12 mouse cellular contexts compared by ENCODE assay signal in genomic region chr5:32153418-32153740, GRCm38 (mm10). TPM values are rescaled to one million over a fixed set of nuclear protein-coding genes. Genes with fewer than 3 reads are reported as not detected.
A peak's percentile ranks its signal among the peaks of the same experiment; 100 is the strongest.
DNase-seq lines count a peak whose midpoint lies in the region; ATAC-seq lines count a peak whose summit lies in the region.
"Had no signal": no experiment of that assay in that cellular context is flagged by ENCODE, and none has a peak within 500 bp of the region (broad histone marks: within the 10 kb centered on the region; RNA-seq: fewer than 3 reads in every experiment).

No protein-coding gene starts in this region.

- 0 out of 2 replicates have a peak overlapping the region, but pooled peaks have one; percentile 32 for H3K9ac ChIP-seq in hindbrain, embryonic 12.5 days
- 0 out of 2 replicates have a peak overlapping the region, but pooled peaks have one; percentile 20 for H3K9ac ChIP-seq in midbrain, embryonic 12.5 days (replicated peaks)
- no peak overlapping the region for H3K9ac ChIP-seq in heart, embryonic 11.5 days (ENCODE audit: low read depth, low read length)
- H3K9ac ChIP-seq: limb, embryonic 15.5 days; lung, embryonic 15.5 days had no signal

- H3K4me1 ChIP-seq in embryonic facial prominence, embryonic 10.5 days, result peaks cover 38% of the 10 kb centered on the region
- H3K4me1 ChIP-seq in hindbrain, embryonic 12.5 days, result peaks cover 21% of the 10 kb centered on the region
- H3K4me1 ChIP-seq in midbrain, embryonic 12.5 days, result peaks cover 14% of the 10 kb centered on the region
- H3K4me1 ChIP-seq in heart, embryonic 11.5 days (ENCODE audit: control insufficient read depth, insufficient read depth, low read length), result peaks cover 8% of the 10 kb centered on the region; the same call in 1 of the 2 replicates
- H3K4me1 ChIP-seq: lung, embryonic 15.5 days had no signal

- 0 out of 2 replicates have a peak, but pooled peaks cover 6% of the 10 kb centered on the region for H3K36me3 ChIP-seq in embryonic facial prominence, embryonic 10.5 days (replicated peaks)
- H3K36me3 ChIP-seq in hindbrain, embryonic 12.5 days, result no peaks in the 10 kb centered on the region
- H3K36me3 ChIP-seq in midbrain, embryonic 12.5 days, result no peaks in the 10 kb centered on the region
- peaks cover 12% of the 10 kb centered on the region for H3K36me3 ChIP-seq in heart, embryonic 11.5 days (ENCODE audit: control insufficient read depth, insufficient read depth, low read length)

- peaks cover 61% of the 10 kb centered on the region for H3K27me3 ChIP-seq in embryonic facial prominence, embryonic 10.5 days (replicated peaks; ENCODE audit: low read depth, poor library complexity, severe bottlenecking)
- peaks cover 13% of the 10 kb centered on the region; the same call in 1 of the 2 replicates for H3K27me3 ChIP-seq in hindbrain, embryonic 12.5 days
- H3K27me3 ChIP-seq in midbrain, embryonic 12.5 days, result peaks cover 40% of the 10 kb centered on the region
- H3K27me3 ChIP-seq in heart, embryonic 11.5 days (ENCODE audit: control insufficient read depth, insufficient read depth, low read length), result no peaks in the 10 kb centered on the region
- H3K27me3 ChIP-seq: limb, embryonic 15.5 days; lung, embryonic 15.5 days had no signal

- 25% methylated on average over 8 of the region's 8 CpGs for WGBS in embryonic facial prominence, embryonic 10.5 days
- WGBS in hindbrain, embryonic 12.5 days, result 13% methylated on average over 8 of the region's 8 CpGs
- 17% methylated on average over 8 of the region's 8 CpGs for WGBS in midbrain, embryonic 12.5 days
- 39% methylated on average over 8 of the region's 8 CpGs for WGBS in heart, embryonic 11.5 days (ENCODE audit: insufficient replicate concordance)

- no peaks in the 10 kb centered on the region for H3K9me3 ChIP-seq in embryonic facial prominence, embryonic 10.5 days
- H3K9me3 ChIP-seq in hindbrain, embryonic 12.5 days (replicated peaks), result no peaks in the 10 kb centered on the region
- no peaks in the 10 kb centered on the region for H3K9me3 ChIP-seq in midbrain, embryonic 12.5 days
- no peaks in the 10 kb centered on the region for H3K9me3 ChIP-seq in heart, embryonic 11.5 days (replicated peaks; ENCODE audit: control insufficient read depth, low read length)
- H3K9me3 ChIP-seq: limb, embryonic 15.5 days; lung, embryonic 15.5 days had no signal

- H3K4me3 ChIP-seq in embryonic facial prominence, embryonic 10.5 days, result peak overlapping the region; percentile 32
- H3K4me3 ChIP-seq in hindbrain, embryonic 12.5 days, result peak overlapping the region; percentile 15
- H3K4me3 ChIP-seq in midbrain, embryonic 12.5 days, result peak overlapping the region; percentile 22
- H3K4me3 ChIP-seq in heart, embryonic 11.5 days (ENCODE audit: low read depth, low read length), result no peak overlapping the region
- H3K4me3 ChIP-seq: limb, embryonic 15.5 days; lung, embryonic 15.5 days had no signal

- peak overlapping the region; percentile 52 for H3K4me2 ChIP-seq in hindbrain, embryonic 12.5 days (replicated peaks)
- H3K4me2 ChIP-seq in midbrain, embryonic 12.5 days (replicated peaks), result peak overlapping the region; percentile 51
- no peak overlapping the region for H3K4me2 ChIP-seq in heart, embryonic 11.5 days
- H3K4me2 ChIP-seq: limb, embryonic 15.5 days; lung, embryonic 15.5 days had no signal

- DNase-seq in embryo, embryonic 10.5 days (ENCODE audit: low spot score), result peak; percentile 52
- no peak for DNase-seq in embryo, embryonic 11 days
- DNase-seq in embryonic facial prominence, embryonic 10.5 days (ENCODE audit: low spot score), result no peak
- DNase-seq in layer of hippocampus, postnatal 36 days, result no peak
- no peak for DNase-seq in layer of hippocampus, postnatal 25 days (ENCODE audit: extremely low spot score in 1 of 2, low spot score in 1 of 2)
- DNase-seq: adrenal gland, adult 8-10 months; kidney, postnatal 10 days had no signal

- H3K27ac ChIP-seq in embryonic facial prominence, embryonic 10.5 days (replicated peaks), result peak overlapping the region; percentile 40
- H3K27ac ChIP-seq in hindbrain, embryonic 12.5 days, result no peak overlapping the region
- H3K27ac ChIP-seq in midbrain, embryonic 12.5 days (replicated peaks), result no peak overlapping the region
- H3K27ac ChIP-seq in heart, embryonic 11.5 days (ENCODE audit: low read depth, low read length), result no peak overlapping the region
- H3K27ac ChIP-seq: limb, embryonic 15.5 days; lung, embryonic 15.5 days had no signal

- peak; percentile 20; the same call in 1 of the 2 replicates for ATAC-seq in hindbrain, embryonic 12.5 days (ENCODE audit: low FRiP score)
- 0 out of 2 replicates have a peak, but pooled peaks have one; percentile 6 for ATAC-seq in midbrain, embryonic 12.5 days (ENCODE audit: low FRiP score, low read depth)
- ATAC-seq in heart, embryonic 11.5 days (replicated peaks; ENCODE audit: insufficient number of reproducible peaks, low FRiP score, low TSS enrichment), result no peak

RNA-seq across cellular contexts. Expression of gene Fosl2, which starts 17.8 kb away (rescaled TPM):
- polyA plus RNA-seq in embryonic facial prominence, embryonic 10.5 days (2016; fragmentation: Nextera tagmentation; extraction: Ambion mirVana), result 0.50 and 0.67 TPM in 2 replicates
- polyA plus RNA-seq in hindbrain, embryonic 12.5 days (2016; fragmentation: Nextera tagmentation; extraction: Ambion mirVana), result 1.0 and 1.2 TPM in 2 replicates
- polyA plus RNA-seq in midbrain, embryonic 12.5 days (2016; fragmentation: Nextera tagmentation; extraction: Ambion mirVana), result 0.81 and 0.96 TPM in 2 replicates
- total RNA-seq in layer of hippocampus, postnatal 36 days (2021), result 10 to 100 TPM; 55.5 to 59.3 TPM
- 10 to 100 TPM; 47.6 to 48.4 TPM for total RNA-seq in layer of hippocampus, postnatal 25 days (2021)
- polyA plus RNA-seq in heart, embryonic 11.5 days (2014; fragmentation: Nextera tagmentation; extraction: Ambion mirVana), result 3.0 and 3.4 TPM in 2 replicates
